Mouse (Mus musculus): Measurements from ENCODE around the gene Map3k9. TPM values are rescaled to one million over a fixed set of nuclear protein-coding genes. Genes with fewer than 3 reads are reported as not detected.

Gene Map3k9
- polyA plus RNA-seq, 1 experiment from 2014 or later, result 1.9 TPM

DNA sequence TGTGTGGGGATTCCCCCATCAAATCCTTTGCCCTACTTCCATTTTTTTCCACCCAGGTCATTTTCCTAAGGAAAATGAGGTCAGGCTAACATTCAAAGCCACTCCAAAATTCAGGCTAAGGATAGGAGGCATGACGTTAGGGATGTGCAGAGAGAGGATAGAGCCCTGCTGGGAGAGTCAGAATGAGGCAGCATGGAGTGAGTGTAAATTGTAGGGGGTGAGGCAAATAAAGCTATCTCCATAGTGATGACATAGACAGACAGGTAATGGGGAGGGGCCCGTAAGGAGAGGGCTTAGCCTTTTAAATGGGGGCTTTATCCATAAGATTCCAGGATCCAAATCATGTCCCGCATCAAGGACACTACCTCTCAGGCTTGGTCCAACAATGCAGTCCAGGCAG lies 95.0 kb downstream of the Map3k9 start:
- Histone ChIP-seq H3K36me3 (ENCODE audit: control insufficient read depth, insufficient read depth, low read length) (no peaks in the 10 kb centered on the region), H3K27me3 (ENCODE audit: control insufficient read depth, insufficient read depth, low read length) (no peaks in the 10 kb centered on the region), H3K9ac (ENCODE audit: low read depth, low read length) (no peak overlapping the region), H3K4me3 (ENCODE audit: low read length) (no peak overlapping the region), H3K4me1 (ENCODE audit: control insufficient read depth, insufficient read depth, low read length) (no peaks in the 10 kb centered on the region), H3K27ac (ENCODE audit: low read depth, low read length) (no peak overlapping the region), H3K9me3 (ENCODE audit: control insufficient read depth, low read length) (no peaks in the 10 kb centered on the region), H3K4me2 (replicated peaks; ENCODE audit: low read depth, low read length) (no peak overlapping the region)
- ATAC-seq (ENCODE audit: low FRiP score, low TSS enrichment), result no peak
- 64% methylated on average over 3 of the region's 3 CpGs for WGBS

DNA sequence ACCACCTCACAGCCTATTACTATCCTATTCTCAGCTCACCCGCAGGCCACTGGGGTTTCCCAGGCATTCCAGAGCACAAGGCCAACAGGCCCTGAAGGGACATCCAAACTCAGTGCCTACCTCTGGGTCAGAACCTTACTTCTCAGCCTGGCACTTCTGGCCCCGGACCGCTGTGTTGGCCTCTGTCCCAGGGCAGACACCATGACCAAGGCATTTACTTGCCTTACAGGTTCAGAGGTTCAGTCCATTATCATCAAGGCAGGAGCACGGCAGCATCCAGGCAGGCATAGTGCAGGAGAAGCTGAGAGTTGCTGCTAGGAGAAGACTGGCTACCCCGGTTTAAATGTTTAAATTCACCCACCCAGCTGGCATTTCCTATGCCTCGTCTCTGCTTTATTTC lies 96.9 kb downstream of the Map3k9 start:
- Histone ChIP-seq H3K4me1 (ENCODE audit: control insufficient read depth, insufficient read depth, low read length) (no peaks in the 10 kb centered on the region), H3K27me3 (ENCODE audit: control insufficient read depth, insufficient read depth, low read length) (no peaks in the 10 kb centered on the region), H3K9me3 (ENCODE audit: control insufficient read depth, low read length) (no peaks in the 10 kb centered on the region), H3K9ac (ENCODE audit: low read depth, low read length) (no peak overlapping the region), H3K27ac (ENCODE audit: low read depth, low read length) (no peak overlapping the region), H3K4me3 (ENCODE audit: low read length) (no peak overlapping the region), H3K36me3 (ENCODE audit: control insufficient read depth, insufficient read depth, low read length) (no peaks in the 10 kb centered on the region), H3K4me2 (replicated peaks; ENCODE audit: low read depth, low read length) (no peak overlapping the region)
- 73% methylated on average over 6 of the region's 6 CpGs for WGBS
- no peak for ATAC-seq (ENCODE audit: low FRiP score, low TSS enrichment)

DNA sequence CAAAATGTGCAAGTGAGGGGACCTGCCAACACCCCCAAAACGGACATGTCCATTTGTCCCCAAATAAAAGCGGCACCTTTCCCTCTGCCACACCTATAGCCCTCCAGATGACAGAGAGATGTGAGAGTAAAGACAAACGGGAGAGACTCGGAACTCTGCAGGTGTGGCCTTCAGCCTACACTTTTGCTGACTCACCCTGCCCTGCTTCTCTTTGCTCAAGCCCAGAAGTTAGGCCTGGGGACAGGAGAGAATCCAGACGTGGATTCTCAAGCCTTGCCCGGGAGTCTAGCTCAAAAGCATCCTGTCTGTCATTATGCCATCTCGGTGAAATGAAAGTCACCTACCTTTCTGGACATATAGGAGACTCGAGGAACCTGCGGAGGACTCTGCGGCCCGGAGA lies 97.6 kb downstream of the Map3k9 start:
- ATAC-seq (ENCODE audit: low FRiP score, low TSS enrichment), result no peak
- Histone ChIP-seq H3K36me3 (ENCODE audit: control insufficient read depth, insufficient read depth, low read length) (no peaks in the 10 kb centered on the region), H3K27me3 (ENCODE audit: control insufficient read depth, insufficient read depth, low read length) (no peaks in the 10 kb centered on the region), H3K9ac (ENCODE audit: low read depth, low read length) (no peak overlapping the region), H3K4me2 (replicated peaks; ENCODE audit: low read depth, low read length) (no peak overlapping the region), H3K4me3 (ENCODE audit: low read length) (no peak overlapping the region), H3K27ac (ENCODE audit: low read depth, low read length) (no peak overlapping the region), H3K9me3 (ENCODE audit: control insufficient read depth, low read length) (no peaks in the 10 kb centered on the region), H3K4me1 (ENCODE audit: control insufficient read depth, insufficient read depth, low read length) (no peaks in the 10 kb centered on the region)
- 73% methylated on average over 11 of the region's 11 CpGs for WGBS

- H3K27me3 ChIP-seq (ENCODE audit: control insufficient read depth, insufficient read depth, low read length), result no peaks in the 10 kb centered on the region
- no peak overlapping the region for H3K4me2 ChIP-seq (replicated peaks; ENCODE audit: low read depth, low read length)
- no peak for ATAC-seq (ENCODE audit: low FRiP score, low TSS enrichment)
- no peak overlapping the region for H3K4me3 ChIP-seq (ENCODE audit: low read length)
- WGBS, result 70% methylated on average over 7 of the region's 7 CpGs
- no peaks in the 10 kb centered on the region for H3K4me1 ChIP-seq (ENCODE audit: control insufficient read depth, insufficient read depth, low read length)
- no peaks in the 10 kb centered on the region for H3K9me3 ChIP-seq (ENCODE audit: control insufficient read depth, low read length)
- H3K27ac ChIP-seq (ENCODE audit: low read depth, low read length), result no peak overlapping the region
- no peaks in the 10 kb centered on the region for H3K36me3 ChIP-seq (ENCODE audit: control insufficient read depth, insufficient read depth, low read length)
- no peak overlapping the region for H3K9ac ChIP-seq (ENCODE audit: low read depth, low read length)
Observed at GRCm38 (mm10) chr12:81679807-81680529, 101.0 kb downstream of the Map3k9 start.

DNA sequence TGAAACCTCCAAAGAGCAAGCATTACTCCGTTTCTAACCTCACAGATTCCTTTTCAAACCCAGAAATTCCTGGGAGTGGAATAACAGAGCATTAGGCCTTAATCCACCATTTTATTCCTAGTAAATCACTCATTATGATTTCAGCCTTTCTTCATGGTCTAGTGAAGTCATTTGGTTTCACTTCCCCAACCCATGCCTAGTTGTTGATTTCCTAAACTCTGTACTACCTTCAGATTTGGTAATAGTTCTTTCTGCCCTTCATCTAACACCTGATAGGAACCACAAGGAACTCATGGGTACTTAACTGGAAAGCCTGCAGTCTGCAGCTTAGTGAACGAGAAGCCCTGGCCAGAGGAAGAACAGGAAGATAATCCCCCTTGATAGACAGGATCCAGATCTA lies 105.4 kb downstream of the Map3k9 start:
- no peak for ATAC-seq (ENCODE audit: low FRiP score, low TSS enrichment)
- no peak overlapping the region for H3K4me2 ChIP-seq (replicated peaks; ENCODE audit: low read depth, low read length)
- no peaks in the 10 kb centered on the region for H3K4me1 ChIP-seq (ENCODE audit: control insufficient read depth, insufficient read depth, low read length)
- no peaks in the 10 kb centered on the region for H3K36me3 ChIP-seq (ENCODE audit: control insufficient read depth, insufficient read depth, low read length)
- WGBS, result 52% methylated on average over 2 of the region's 2 CpGs
- H3K27me3 ChIP-seq (ENCODE audit: control insufficient read depth, insufficient read depth, low read length), result no peaks in the 10 kb centered on the region
- no peak overlapping the region for H3K27ac ChIP-seq (ENCODE audit: low read depth, low read length)
- H3K9me3 ChIP-seq (ENCODE audit: control insufficient read depth, low read length), result no peaks in the 10 kb centered on the region
- no peak overlapping the region for H3K9ac ChIP-seq (ENCODE audit: low read depth, low read length)
- no peak overlapping the region for H3K4me3 ChIP-seq (ENCODE audit: low read length)

Other genes with a start within 250 kb of the Map3k9 start
- gene Gm20498, start 248.3 kb downstream of the Map3k9 start, polyA plus RNA-seq (2014; fragmentation: Nextera tagmentation; extraction: Ambion mirVana), result 24.4 and 31.8 TPM in 2 replicates
- gene Synj2bp, start 248.3 kb downstream of the Map3k9 start, polyA plus RNA-seq (2014; fragmentation: Nextera tagmentation; extraction: Ambion mirVana), result 40.8 and 41.3 TPM in 2 replicates
- 0.36 and 0.58 TPM in 2 replicates for gene Adam21, start 212.7 kb downstream of the Map3k9 start, polyA plus RNA-seq (2014; fragmentation: Nextera tagmentation; extraction: Ambion mirVana)
- 72.3 and 95.9 TPM in 2 replicates for gene Med6, start 186.2 kb downstream of the Map3k9 start, polyA plus RNA-seq (2014; fragmentation: Nextera tagmentation; extraction: Ambion mirVana)
- 0.55 and 1.2 TPM in 2 replicates for gene Ttc9, start 149.9 kb downstream of the Map3k9 start, polyA plus RNA-seq (2014; fragmentation: Nextera tagmentation; extraction: Ambion mirVana)
- 13.2 and 19.5 TPM in 2 replicates for gene Pcnx, start 78.8 kb upstream of the Map3k9 start, polyA plus RNA-seq (2014; fragmentation: Nextera tagmentation; extraction: Ambion mirVana)

All from kidney, embryonic 14.5 days (tissue).